Mouse (Mus musculus): ENCODE measurements around the gene Tppp3. TPM values are rescaled to one million over a fixed set of nuclear protein-coding genes. Genes with fewer than 3 reads are reported as not detected.
A peak's percentile ranks its signal among the peaks of the same experiment; 100 is the strongest.

Gene Tppp3
- polyA plus RNA-seq, 1 experiment from 2014 or later, result 22.2 TPM

DNA sequence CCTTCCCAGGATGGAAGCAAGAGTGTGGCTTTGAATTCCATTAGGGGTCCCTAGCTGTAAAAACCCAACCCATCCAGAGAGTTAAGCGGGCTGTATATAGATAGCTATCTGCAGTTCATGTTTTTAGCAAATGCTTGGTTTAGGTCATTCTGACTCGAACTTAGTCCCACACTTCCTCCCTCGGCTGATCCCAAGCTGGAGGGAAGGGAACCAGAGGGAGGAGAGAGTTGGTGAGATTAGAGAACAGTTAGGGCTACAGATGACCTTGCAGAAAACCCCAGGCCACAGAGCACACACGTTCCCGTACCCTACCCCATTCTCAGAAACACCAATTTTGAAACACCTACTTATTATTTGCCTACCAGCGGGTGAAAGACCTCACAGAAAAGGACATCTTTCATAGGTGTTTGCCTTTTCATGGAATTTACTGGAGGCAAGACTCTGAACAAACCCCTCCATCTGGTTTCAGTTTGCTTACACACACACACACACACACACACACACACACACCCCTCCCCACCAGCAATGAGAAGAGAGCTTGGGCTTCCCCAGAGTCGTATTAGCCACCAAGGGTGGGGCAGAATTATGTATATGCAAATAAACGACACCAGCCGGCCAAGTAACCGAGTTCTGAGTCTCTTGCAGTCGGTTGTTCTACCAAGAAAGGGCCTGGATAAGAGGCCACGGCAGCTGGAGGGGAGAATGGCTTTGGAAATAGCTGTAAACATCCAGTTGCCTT is 38.8 kb upstream of the Tppp3 start:
- H3K27me3 ChIP-seq (ENCODE audit: insufficient read depth, low read length), result no peaks in the 10 kb centered on the region
- H3K27ac ChIP-seq (ENCODE audit: low read length), result peak overlapping the region; percentile 73; the same call in 1 of the 2 replicates
- ATAC-seq (ENCODE audit: low FRiP score, low TSS enrichment), result no peak
- H3K4me3 ChIP-seq (ENCODE audit: low read length), result peak overlapping the region; percentile 10; the same call in 1 of the 2 replicates
- no peak overlapping the region; the same call in 1 of the 2 replicates for H3K9ac ChIP-seq (replicated peaks; ENCODE audit: low read length)
- 33% methylated on average over 12 of the region's 12 CpGs for WGBS
- H3K4me1 ChIP-seq (ENCODE audit: insufficient read depth, low read length), result peaks cover 30% of the 10 kb centered on the region; the same call in 1 of the 2 replicates
- H3K4me2 ChIP-seq (replicated peaks; ENCODE audit: low read depth, low read length), result peak overlapping the region; percentile 32
- no peaks in the 10 kb centered on the region for H3K9me3 ChIP-seq (ENCODE audit: low read length)
- no peaks in the 10 kb centered on the region for H3K36me3 ChIP-seq (ENCODE audit: insufficient read depth, low read length)

- Histone ChIP-seq H3K9me3 (ENCODE audit: low read length) (no peaks in the 10 kb centered on the region), H3K27me3 (ENCODE audit: insufficient read depth, low read length) (no peaks in the 10 kb centered on the region), H3K27ac (ENCODE audit: low read length) (peak overlapping the region; percentile 73), H3K36me3 (ENCODE audit: insufficient read depth, low read length) (no peaks in the 10 kb centered on the region), H3K9ac (replicated peaks; ENCODE audit: low read length) (0 out of 2 replicates have a peak overlapping the region, but pooled peaks have one; percentile 37), H3K4me2 (replicated peaks; ENCODE audit: low read depth, low read length) (peak overlapping the region; percentile 32), H3K4me1 (ENCODE audit: insufficient read depth, low read length) (peaks cover 32% of the 10 kb centered on the region), H3K4me3 (ENCODE audit: low read length) (0 out of 2 replicates have a peak overlapping the region, but pooled peaks have one; percentile 8)
- peak; percentile 81 for ATAC-seq (ENCODE audit: low FRiP score, low TSS enrichment)
- WGBS, result 34% methylated on average over 2 of the region's 2 CpGs
Measured at GRCm38 (mm10) chr8:105508758-105509157, 37.4 kb upstream of the Tppp3 start.

DNA sequence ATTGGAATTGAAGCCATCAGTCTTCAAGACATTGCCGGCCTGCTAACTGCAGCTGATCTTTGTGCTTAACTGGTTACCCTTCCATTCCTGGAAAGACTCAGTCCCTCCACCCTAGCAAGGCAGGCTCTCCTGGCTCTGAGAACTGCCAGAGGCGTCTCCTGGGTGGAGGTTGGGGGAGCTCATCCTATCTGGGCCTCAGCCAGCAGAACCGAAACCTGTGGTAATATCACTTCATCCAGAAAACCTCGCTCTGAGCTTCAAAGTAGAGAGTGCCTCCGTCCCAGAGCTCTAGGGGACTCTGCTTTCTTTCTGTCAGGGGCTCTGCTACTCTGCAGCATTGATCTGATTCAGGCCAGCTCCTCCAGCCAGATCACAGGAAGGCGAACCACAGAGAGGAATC is 35.7 kb upstream of the Tppp3 start:
- Histone ChIP-seq H3K9me3 (ENCODE audit: low read length) (no peaks in the 10 kb centered on the region), H3K9ac (replicated peaks; ENCODE audit: low read length) (no peak overlapping the region), H3K27ac (ENCODE audit: low read length) (no peak overlapping the region), H3K36me3 (ENCODE audit: insufficient read depth, low read length) (no peaks in the 10 kb centered on the region), H3K4me3 (ENCODE audit: low read length) (no peak overlapping the region), H3K4me2 (replicated peaks; ENCODE audit: low read depth, low read length) (no peak overlapping the region), H3K4me1 (ENCODE audit: insufficient read depth, low read length) (peaks cover 32% of the 10 kb centered on the region), H3K27me3 (ENCODE audit: insufficient read depth, low read length) (no peaks in the 10 kb centered on the region)
- WGBS, result 74% methylated on average over 6 of the region's 6 CpGs
- no peak for ATAC-seq (ENCODE audit: low FRiP score, low TSS enrichment)

DNA sequence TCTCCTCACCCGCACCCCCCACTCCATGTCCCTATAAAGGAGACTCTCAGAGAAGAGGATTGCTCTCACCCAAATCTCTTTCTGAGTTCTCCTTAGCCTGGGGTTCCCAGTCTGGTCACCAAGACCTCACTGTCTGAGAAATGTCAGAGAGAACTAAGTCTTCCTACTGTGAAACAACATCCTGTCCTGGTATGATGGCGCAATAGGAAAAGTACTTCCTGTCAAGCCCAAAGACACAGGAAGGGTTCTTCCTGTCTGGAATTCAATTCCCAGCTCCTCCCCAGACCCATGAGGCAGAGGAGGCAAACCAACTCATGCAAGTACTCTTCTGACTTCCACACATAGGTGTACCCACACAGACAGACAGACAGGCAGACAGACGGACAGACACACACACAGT is 33.3 kb upstream of the Tppp3 start:
- H3K27ac ChIP-seq (ENCODE audit: low read length), result peak overlapping the region; percentile 52
- H3K9me3 ChIP-seq (ENCODE audit: low read length), result no peaks in the 10 kb centered on the region
- H3K4me1 ChIP-seq (ENCODE audit: insufficient read depth, low read length), result peaks cover 22% of the 10 kb centered on the region
- no peaks in the 10 kb centered on the region for H3K27me3 ChIP-seq (ENCODE audit: insufficient read depth, low read length)
- H3K4me2 ChIP-seq (replicated peaks; ENCODE audit: low read depth, low read length), result no peak overlapping the region
- WGBS, result 87% methylated on average over 3 of the region's 3 CpGs
- no peak overlapping the region for H3K4me3 ChIP-seq (ENCODE audit: low read length)
- no peak for ATAC-seq (ENCODE audit: low FRiP score, low TSS enrichment)
- H3K9ac ChIP-seq (replicated peaks; ENCODE audit: low read length), result no peak overlapping the region
- no peaks in the 10 kb centered on the region for H3K36me3 ChIP-seq (ENCODE audit: insufficient read depth, low read length)

- ATAC-seq (ENCODE audit: low FRiP score, low TSS enrichment), result no peak
- Histone ChIP-seq H3K4me1 (ENCODE audit: insufficient read depth, low read length) (peaks cover 21% of the 10 kb centered on the region), H3K27ac (ENCODE audit: low read length) (no peak overlapping the region), H3K27me3 (ENCODE audit: insufficient read depth, low read length) (no peaks in the 10 kb centered on the region), H3K9ac (replicated peaks; ENCODE audit: low read length) (no peak overlapping the region), H3K36me3 (ENCODE audit: insufficient read depth, low read length) (no peaks in the 10 kb centered on the region), H3K4me2 (replicated peaks; ENCODE audit: low read depth, low read length) (no peak overlapping the region), H3K9me3 (ENCODE audit: low read length) (no peaks in the 10 kb centered on the region), H3K4me3 (ENCODE audit: low read length) (no peak overlapping the region)
- 77% methylated on average over 12 of the region's 12 CpGs for WGBS
Measured at GRCm38 (mm10) chr8:105499787-105500186, 28.5 kb upstream of the Tppp3 start.

GRCm38 (mm10) chr8:105496439-105497180 is 25.3 kb upstream of the Tppp3 start, which contains the start of gene Zdhhc1:
Zdhhc1 (minus strand) TSS chr8:105496902.
- WGBS, result under 1% methylated on average over 68 of the region's 68 CpGs
- Histone ChIP-seq H3K27ac (ENCODE audit: low read length) (peak within 1 kb of the TSS; percentile 86), H3K36me3 (ENCODE audit: insufficient read depth, low read length) (no peaks in the 10 kb centered on the region), H3K4me2 (replicated peaks; ENCODE audit: low read depth, low read length) (peak within 1 kb of the TSS; percentile 82), H3K27me3 (ENCODE audit: insufficient read depth, low read length) (no peaks in the 10 kb centered on the region), H3K9me3 (ENCODE audit: low read length) (no peaks in the 10 kb centered on the region), H3K9ac (replicated peaks; ENCODE audit: low read length) (peak within 1 kb of the TSS; percentile 95), H3K4me3 (ENCODE audit: low read length) (peak within 1 kb of the TSS; percentile 82), H3K4me1 (ENCODE audit: insufficient read depth, low read length) (peaks cover 29% of the 10 kb centered on the region)
- peak; percentile 86 for ATAC-seq (ENCODE audit: low FRiP score, low TSS enrichment)

GRCm38 (mm10) chr8:105495350-105496302 is 24.3 kb upstream of the Tppp3 start:
- no peak for ATAC-seq (ENCODE audit: low FRiP score, low TSS enrichment)
- Histone ChIP-seq H3K9ac (replicated peaks; ENCODE audit: low read length) (peak overlapping the region; percentile 95), H3K4me1 (ENCODE audit: insufficient read depth, low read length) (peaks cover 29% of the 10 kb centered on the region), H3K9me3 (ENCODE audit: low read length) (no peaks in the 10 kb centered on the region), H3K27me3 (ENCODE audit: insufficient read depth, low read length) (no peaks in the 10 kb centered on the region), H3K36me3 (ENCODE audit: insufficient read depth, low read length) (no peaks in the 10 kb centered on the region), H3K4me3 (ENCODE audit: low read length) (peak overlapping the region; percentile 82), H3K4me2 (replicated peaks; ENCODE audit: low read depth, low read length) (peak overlapping the region; percentile 82), H3K27ac (ENCODE audit: low read length) (peak overlapping the region; percentile 86)
- WGBS, result 19% methylated on average over 17 of the region's 17 CpGs

DNA sequence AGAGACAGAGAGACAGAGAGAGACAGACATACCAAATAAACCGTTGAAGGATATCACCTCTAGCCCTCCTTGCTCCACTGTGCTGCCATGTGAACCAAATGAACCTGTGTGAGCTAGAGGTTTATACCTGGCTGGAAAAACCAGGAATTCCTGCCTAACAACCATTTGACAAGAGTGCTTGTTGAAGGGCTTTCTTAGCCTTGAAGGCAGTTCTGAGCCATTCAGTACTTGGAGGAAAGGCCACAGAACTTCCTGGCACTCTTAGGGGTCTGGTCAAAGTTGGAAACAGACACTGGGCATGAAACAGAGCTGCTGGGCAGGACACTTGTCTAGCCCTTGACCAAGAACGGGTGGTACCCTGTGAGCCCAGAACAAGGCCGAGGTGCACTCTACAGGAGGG is 23.2 kb upstream of the Tppp3 start:
- no peak for ATAC-seq (ENCODE audit: low FRiP score, low TSS enrichment)
- 70% methylated on average over 3 of the region's 3 CpGs for whole genome bisulfite sequencing
- Histone ChIP-seq H3K27me3 (ENCODE audit: insufficient read depth, low read length) (no peaks in the 10 kb centered on the region), H3K36me3 (ENCODE audit: insufficient read depth, low read length) (no peaks in the 10 kb centered on the region), H3K9ac (replicated peaks; ENCODE audit: low read length) (no peak overlapping the region; the same call in 1 of the 2 replicates), H3K4me1 (ENCODE audit: insufficient read depth, low read length) (peaks cover 29% of the 10 kb centered on the region), H3K4me2 (replicated peaks; ENCODE audit: low read depth, low read length) (peak overlapping the region; percentile 82; the same call in 1 of the 2 replicates), H3K4me3 (ENCODE audit: low read length) (no peak overlapping the region), H3K27ac (ENCODE audit: low read length) (peak overlapping the region; percentile 86), H3K9me3 (ENCODE audit: low read length) (no peaks in the 10 kb centered on the region)

DNA sequence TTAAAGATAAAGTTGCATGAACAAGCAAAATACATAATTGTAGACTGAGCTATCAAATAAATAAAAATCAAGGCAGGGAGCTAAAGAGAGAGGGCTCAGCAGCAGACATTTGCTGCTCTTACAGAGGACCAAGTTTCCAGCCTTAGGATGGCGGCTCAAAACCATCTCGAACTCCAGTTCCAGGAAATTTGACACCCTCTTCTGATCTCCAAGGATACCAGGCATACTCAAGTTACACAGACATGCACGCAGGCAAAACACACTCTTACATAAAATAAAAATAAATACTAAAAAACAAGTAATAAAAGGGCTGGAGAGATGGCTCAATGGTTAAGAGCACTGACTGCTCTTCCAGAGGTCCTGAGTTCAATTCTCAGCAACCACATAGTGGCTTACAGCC is 22.2 kb upstream of the Tppp3 start:
- no peak overlapping the region for H3K9ac ChIP-seq (replicated peaks; ENCODE audit: low read length)

More for the DNA sequence above, 22.2 kb upstream of the Tppp3 start:
- Histone ChIP-seq H3K9me3 (ENCODE audit: low read length) (no peaks in the 10 kb centered on the region), H3K27ac (ENCODE audit: low read length) (no peak overlapping the region), H3K36me3 (ENCODE audit: insufficient read depth, low read length) (no peaks in the 10 kb centered on the region), H3K4me2 (replicated peaks; ENCODE audit: low read depth, low read length) (no peak overlapping the region), H3K4me3 (ENCODE audit: low read length) (no peak overlapping the region), H3K4me1 (ENCODE audit: insufficient read depth, low read length) (peaks cover 29% of the 10 kb centered on the region), H3K27me3 (ENCODE audit: insufficient read depth, low read length) (no peaks in the 10 kb centered on the region)
- 17% methylated on average over 3 of the region's 3 CpGs for WGBS
- ATAC-seq (ENCODE audit: low FRiP score, low TSS enrichment), result no peak

Measured in kidney, embryonic 16.5 days (tissue).